Mouse (Mus musculus): ENCODE results near the gene Rpl3l. TPM values are rescaled to one million over a fixed set of nuclear protein-coding genes. Genes with fewer than 3 reads are reported as not detected.

Rpl3l gene
- total and polyA plus RNA-seq, 3 experiments, result 0.12 to 0.24 TPM; not detected in 1

- H3K4me1 ChIP-seq (ENCODE audit: control insufficient read depth in 1 of 2, insufficient read depth in 2 of 2, low read length in 2 of 2), result peaks cover 0 to 7% of the 10 kb centered on the region in 2 experiments; a peak in 1 of 4 replicates
- H3K9ac ChIP-seq (ENCODE audit: control insufficient read depth, low read depth, low read length, poor library complexity, severe bottlenecking), result no peak overlapping the region
- no peak overlapping the region for H3K4me3 ChIP-seq (ENCODE audit: control insufficient read depth in 1 of 2, insufficient read depth in 1 of 2, low read depth in 2 of 2, low read length in 2 of 2)
- H3K27me3 ChIP-seq (ENCODE audit: control insufficient read depth in 1 of 2, insufficient read depth in 2 of 2, low read length in 2 of 2), result no peaks in the 10 kb centered on the region
- peaks cover 25% of the 10 kb centered on the region for H3K79me2 ChIP-seq (ENCODE audit: control insufficient read depth, insufficient read depth, low read length, poor library complexity)
- no peaks in the 10 kb centered on the region for H3K9me3 ChIP-seq (replicated peaks; ENCODE audit: insufficient read depth, low read length)
- H3K36me3 ChIP-seq (ENCODE audit: control insufficient read depth in 1 of 2, insufficient read depth in 2 of 2, low read length in 2 of 2), result peaks cover 0 to 5% of the 10 kb centered on the region in 2 experiments; a peak in 2 of 4 replicates
- no peak for TF ChIP-seq RCOR1 (IDR thresholded peaks at IDR 0.05; ENCODE audit: low read depth, low read length)
- TF ChIP-seq NELFE (IDR thresholded peaks at IDR 0.05; ENCODE audit: low read depth, low read length), result no peak
- no peak for TF ChIP-seq SIN3A (IDR thresholded peaks at IDR 0.05; ENCODE audit: low read length)
- TF ChIP-seq POLR2AphosphoS5 (IDR thresholded peaks at IDR 0.05; ENCODE audit: borderline replicate concordance, low read depth, low read length), result no peak
- no peak for TF ChIP-seq ZNF384 (IDR thresholded peaks at IDR 0.05; ENCODE audit: low read depth, low read length)
- TF ChIP-seq HCFC1 (IDR thresholded peaks at IDR 0.05; ENCODE audit: low read depth, low read length), result no peak
- TF ChIP-seq ELF1 (IDR thresholded peaks at IDR 0.05; ENCODE audit: low read depth, low read length), result no peak
- TF ChIP-seq GATA1 (IDR thresholded peaks at IDR 0.05; ENCODE audit: low read depth, low read length), result no peak
- TF ChIP-seq SMC3 (IDR thresholded peaks at IDR 0.05; ENCODE audit: low read depth, low read length), result no peak
- no peak for TF ChIP-seq E2F4 (IDR thresholded peaks at IDR 0.05; ENCODE audit: borderline replicate concordance, low read depth, low read length)
- TF ChIP-seq CHD2 (IDR thresholded peaks at IDR 0.05; ENCODE audit: low read length), result no peak
- TF ChIP-seq MAX (IDR thresholded peaks at IDR 0.05; ENCODE audit: low read length), result no peak
- TF ChIP-seq USF1 (IDR thresholded peaks at IDR 0.05; ENCODE audit: low read depth, low read length), result no peak
- no peak for TF ChIP-seq POLR2A (IDR thresholded peaks at IDR 0.05; ENCODE audit: control insufficient read depth in 1 of 2, insufficient read depth in 1 of 2, low read depth in 1 of 2, low read length in 2 of 2, poor library complexity in 1 of 2)
- no peak for TF ChIP-seq MYC (IDR thresholded peaks at IDR 0.05; ENCODE audit: low read depth, low read length)
- no peak for TF ChIP-seq RAD21 (IDR thresholded peaks at IDR 0.05; ENCODE audit: low read depth, low read length)
- TF ChIP-seq KAT2A (conservative IDR thresholded peaks at IDR 0.05; ENCODE audit: low read depth, low read length), result no peak
- TF ChIP-seq ZC3H11A (IDR thresholded peaks at IDR 0.05; ENCODE audit: low read depth, low read length), result no peak
- no peak for DNase-seq (ENCODE audit: low read depth, low spot score)
- no peak overlapping the region for H3K27ac ChIP-seq (ENCODE audit: control insufficient read depth, low read depth, low read length)
These were observed 11.4 kb upstream of the Rpl3l start for GRCm38 (mm10) chr17:24716166-24716682.

GRCm38 (mm10) chr17:24717943-24718342, 9.7 kb upstream of the Rpl3l start, which contains the start of the genes Rnf151 and Rps2:
Rnf151 (minus strand) TSS chr17:24718063.
Rps2 (plus strand) TSS chr17:24718116.
- Histone ChIP-seq H3K79me2 (ENCODE audit: control insufficient read depth, insufficient read depth, low read length, poor library complexity) (peaks cover 40% of the 10 kb centered on the region), H3K9ac (ENCODE audit: control insufficient read depth, low read depth, low read length, poor library complexity, severe bottlenecking) (peak within 1 kb of the TSS; percentile 98), H3K4me1 (ENCODE audit: control insufficient read depth in 1 of 2, insufficient read depth in 2 of 2, low read length in 2 of 2) (peaks cover 0 to 7% of the 10 kb centered on the region in 2 experiments; a peak in 1 of 4 replicates), H3K9me3 (replicated peaks; ENCODE audit: insufficient read depth, low read length) (no peaks in the 10 kb centered on the region), H3K27me3 (ENCODE audit: control insufficient read depth in 1 of 2, insufficient read depth in 2 of 2, low read length in 2 of 2) (no peaks in the 10 kb centered on the region), H3K4me3 (ENCODE audit: control insufficient read depth in 1 of 2, insufficient read depth in 1 of 2, low read depth in 2 of 2, low read length in 2 of 2) (peak within 1 kb of the TSS; percentile 39 to 98), H3K27ac (ENCODE audit: control insufficient read depth, low read depth, low read length) (peak within 1 kb of the TSS; percentile 6), H3K36me3 (ENCODE audit: control insufficient read depth in 1 of 2, insufficient read depth in 2 of 2, low read length in 2 of 2) (peaks cover 5 to 10% of the 10 kb centered on the region in 2 experiments; a peak in 3 of 4 replicates)
- DNase-seq (ENCODE audit: low read depth, low spot score), result peak; percentile 31
- no peak for TF ChIP-seq E2F4 (IDR thresholded peaks at IDR 0.05; ENCODE audit: borderline replicate concordance, low read depth, low read length)
- TF ChIP-seq NELFE (IDR thresholded peaks at IDR 0.05; ENCODE audit: low read depth, low read length), result no peak
- no peak; the same call in 1 of the 2 replicates for TF ChIP-seq POLR2AphosphoS2 (IDR thresholded peaks at IDR 0.05; ENCODE audit: low read length)
- no peak for TF ChIP-seq ELF1 (IDR thresholded peaks at IDR 0.05; ENCODE audit: low read depth, low read length)
- no peak for TF ChIP-seq MEF2A (IDR thresholded peaks at IDR 0.05; ENCODE audit: extremely low read depth, insufficient replicate concordance, low read depth, low read length, poor library complexity, severe bottlenecking)
- no peak for TF ChIP-seq JUND (IDR thresholded peaks at IDR 0.05; ENCODE audit: low read depth, low read length)
- no peak for TF ChIP-seq TAL1 (IDR thresholded peaks at IDR 0.05; ENCODE audit: low read length)
- TF ChIP-seq TCF12 (IDR thresholded peaks at IDR 0.05; ENCODE audit: low read depth, low read length), result no peak
- TF ChIP-seq CTCF (IDR thresholded peaks at IDR 0.05 in 2 of 3, conservative IDR thresholded peaks at IDR 0.05 in 1 of 3; ENCODE audit: control insufficient read depth in 1 of 3, insufficient read depth in 1 of 3, low read depth in 2 of 3, low read length in 3 of 3, poor library complexity in 1 of 3, severe bottlenecking in 1 of 3), result no peak
- no peak for TF ChIP-seq ZC3H11A (IDR thresholded peaks at IDR 0.05; ENCODE audit: low read depth, low read length)
- no peak for TF ChIP-seq MAZ (IDR thresholded peaks at IDR 0.05; ENCODE audit: low read depth, low read length)
- no peak for TF ChIP-seq ZNF384 (IDR thresholded peaks at IDR 0.05; ENCODE audit: low read depth, low read length)
- TF ChIP-seq KAT2A (conservative IDR thresholded peaks at IDR 0.05; ENCODE audit: low read depth, low read length), result no peak
- TF ChIP-seq UBTF (IDR thresholded peaks at IDR 0.05; ENCODE audit: borderline replicate concordance, insufficient read depth, low read depth, low read length), result no peak

All from MEL (cell line).